In the genomic region with DNA sequence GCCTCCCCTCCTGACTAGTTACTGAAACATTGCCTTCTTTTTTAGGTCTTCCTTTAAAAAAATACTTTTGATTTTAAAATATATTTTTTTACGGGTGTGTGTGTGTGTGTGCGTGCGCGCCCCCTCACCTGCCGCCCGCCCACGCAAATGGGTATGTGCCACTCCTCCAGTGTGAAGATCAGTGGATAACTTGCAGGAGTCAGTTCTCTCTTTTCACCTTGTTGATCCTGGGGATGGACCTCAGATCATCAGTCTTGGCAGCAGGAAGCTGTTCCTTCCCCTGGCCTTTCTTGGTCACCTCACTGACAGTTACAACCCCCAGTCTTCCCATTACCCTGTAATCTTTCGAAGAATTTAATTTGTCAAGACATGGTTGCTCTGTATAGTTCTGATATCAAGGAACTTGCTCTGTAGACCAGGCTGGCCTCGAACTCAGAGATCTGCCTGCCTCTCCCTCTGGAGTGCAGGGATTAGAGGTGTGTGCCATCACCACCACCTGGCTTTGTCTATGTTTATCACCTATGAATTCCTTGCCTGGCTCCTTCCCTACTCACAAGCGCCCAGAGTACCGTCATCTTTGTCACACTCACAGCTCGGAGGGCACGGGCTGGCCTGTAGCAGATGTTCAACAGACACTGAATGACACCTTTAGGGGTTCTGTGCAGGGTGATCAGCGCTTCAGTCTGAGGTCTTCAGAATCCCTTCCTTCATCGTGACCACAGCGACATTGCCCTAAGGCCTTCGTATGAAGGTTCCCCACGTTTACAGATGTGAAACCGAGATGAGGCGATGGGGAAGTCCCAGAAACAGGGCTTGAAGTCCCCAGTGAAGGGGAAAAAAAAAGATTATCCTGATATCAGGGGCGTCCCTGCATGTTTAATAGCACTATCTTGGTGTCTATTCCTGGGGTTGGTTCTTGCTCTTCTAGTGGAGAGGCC, we compare ENCODE assay signal across 1 mouse cellular context.
TF ChIP-seq lines count a peak whose summit lies in the region.

No protein-coding gene starts in this region.

TF ChIP-seq in CH12.LX, 34 proteins besides CTCF, POLR2A, EP300 and RAD21:
- TF ChIP-seq TCF12 (IDR thresholded peaks at IDR 0.05; ENCODE audit: low read depth, low read length) (peak; percentile 74; the same call in 1 of the 2 replicates), MAZ (IDR thresholded peaks at IDR 0.05; ENCODE audit: low read depth, low read length) (no peak), MXI1 (IDR thresholded peaks at IDR 0.05; ENCODE audit: low read depth, low read length) (no peak), ZMIZ1 (IDR thresholded peaks at IDR 0.05; ENCODE audit: low read depth, low read length) (no peak), HCFC1 (IDR thresholded peaks at IDR 0.05; ENCODE audit: low read depth, low read length) (no peak), ZKSCAN1 (IDR thresholded peaks at IDR 0.05; ENCODE audit: borderline replicate concordance, low read depth, low read length) (no peak), RCOR1 (conservative IDR thresholded peaks at IDR 0.05; ENCODE audit: low read depth, low read length) (0 out of 2 replicates have a peak, but pooled peaks have one; percentile 43), MAX (IDR thresholded peaks at IDR 0.05; ENCODE audit: low read length) (peak; percentile 71), PAX5 (IDR thresholded peaks at IDR 0.05; ENCODE audit: low read length) (no peak), KAT2A (IDR thresholded peaks at IDR 0.05; ENCODE audit: insufficient replicate concordance, low read length) (no peak), USF1 (IDR thresholded peaks at IDR 0.05; ENCODE audit: low read depth, low read length) (no peak), CHD2 (IDR thresholded peaks at IDR 0.05; ENCODE audit: low read length) (peak; percentile 60; the same call in 1 of the 2 replicates), GABPA (IDR thresholded peaks at IDR 0.05; ENCODE audit: insufficient replicate concordance, low read depth, low read length) (no peak), SIN3A (IDR thresholded peaks at IDR 0.05; ENCODE audit: low read length) (no peak; the same call in 1 of the 2 replicates), ZC3H11A (IDR thresholded peaks at IDR 0.05; ENCODE audit: low read depth, low read length) (no peak), JUN (IDR thresholded peaks at IDR 0.05; ENCODE audit: insufficient read depth, low read depth, low read length) (no peak), MEF2A (IDR thresholded peaks at IDR 0.05; ENCODE audit: borderline replicate concordance, low read depth, low read length) (peak; percentile 86), USF2 (conservative IDR thresholded peaks at IDR 0.05; ENCODE audit: low read depth, low read length) (no peak), JUND (conservative IDR thresholded peaks at IDR 0.05; ENCODE audit: low read depth, low read length) (peak; percentile 50; the same call in 1 of the 2 replicates), CHD1 (IDR thresholded peaks at IDR 0.05; ENCODE audit: low read depth, low read length) (no peak), ETS1 (conservative IDR thresholded peaks at IDR 0.05; ENCODE audit: low read depth, low read length) (peak; percentile 84), POLR2AphosphoS2 (IDR thresholded peaks at IDR 0.05; ENCODE audit: low read depth, low read length) (no peak), ELF1 (IDR thresholded peaks at IDR 0.05; ENCODE audit: low read depth, low read length) (no peak), IRF4 (IDR thresholded peaks at IDR 0.05; ENCODE audit: low read depth, low read length) (peak; percentile 91), E2F4 (IDR thresholded peaks at IDR 0.05; ENCODE audit: insufficient replicate concordance, low read depth, low read length) (no peak), SMC3 (IDR thresholded peaks at IDR 0.05; ENCODE audit: low read depth, low read length) (no peak), BHLHE40 (IDR thresholded peaks at IDR 0.05; ENCODE audit: low read depth, low read length) (peak; percentile 76), NRF1 (IDR thresholded peaks at IDR 0.05; ENCODE audit: low read depth, low read length) (no peak), TBP (conservative IDR thresholded peaks at IDR 0.05; ENCODE audit: low read depth, low read length) (no peak), ZNF384 (IDR thresholded peaks at IDR 0.05; ENCODE audit: low read depth, low read length) (peak; percentile 88), MAFK (IDR thresholded peaks at IDR 0.05; ENCODE audit: insufficient replicate concordance, low read length) (no peak), NELFE (IDR thresholded peaks at IDR 0.05; ENCODE audit: low read depth, low read length) (no peak), UBTF (IDR thresholded peaks at IDR 0.05; ENCODE audit: low read depth, low read length) (no peak), MYC (IDR thresholded peaks at IDR 0.05; ENCODE audit: low read depth, low read length) (peak; percentile 64; the same call in 1 of the 2 replicates)
